ENCODE assay signal across 8 mouse cellular contexts in the genomic region with DNA sequence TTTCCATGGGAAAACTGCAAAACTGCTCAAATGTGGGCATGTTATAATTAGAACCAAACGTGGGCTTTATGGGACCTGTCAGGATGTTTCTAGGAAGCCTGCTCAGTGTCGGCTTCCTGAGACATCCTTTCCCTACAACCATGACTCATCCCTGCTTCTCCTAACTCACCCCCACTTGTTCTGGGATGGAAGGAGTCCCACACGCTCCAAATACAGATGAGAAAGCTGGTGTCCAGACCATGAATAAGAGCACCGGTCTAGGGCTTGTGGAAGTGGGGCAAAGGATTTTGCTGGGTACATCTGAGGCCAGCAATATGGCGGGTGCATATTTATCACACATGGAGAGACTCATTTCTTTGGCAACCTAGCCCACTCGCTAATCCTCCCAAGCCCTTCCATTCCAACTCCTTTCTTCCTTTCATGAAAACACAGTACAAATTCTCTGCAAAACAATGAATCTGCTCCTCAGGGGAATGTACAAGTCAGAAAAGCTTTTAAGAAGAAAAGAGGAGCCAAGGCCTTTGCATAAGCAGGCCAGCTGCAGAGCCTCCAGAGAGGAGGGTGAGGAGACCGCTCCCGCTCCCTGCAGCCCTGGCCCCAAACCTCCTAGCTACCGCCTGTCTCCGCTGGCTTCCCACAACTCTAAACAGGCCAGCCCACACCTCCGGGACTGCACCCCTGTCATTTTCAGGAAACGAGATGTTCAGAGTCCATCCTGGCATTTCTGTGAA.
DNase-seq lines count a peak whose midpoint lies in the region; ATAC-seq and TF ChIP-seq lines count a peak whose summit lies in the region.

No protein-coding gene starts in this region.

- no peaks in the 10 kb centered on the region for H3K9me3 ChIP-seq in stomach, postnatal 0 days (ENCODE audit: control insufficient read depth, low read length)
- H3K9me3 ChIP-seq in hindbrain, postnatal 0 days (ENCODE audit: low read length), result no peaks in the 10 kb centered on the region

- H3K4me2 ChIP-seq in stomach, postnatal 0 days (replicated peaks; ENCODE audit: low read depth), result no peak overlapping the region
- H3K4me2 ChIP-seq in hindbrain, postnatal 0 days (ENCODE audit: low read depth, low read length), result no peak overlapping the region

- H3K79me2 ChIP-seq in heart, adult 2 months (replicated peaks; ENCODE audit: control insufficient read depth, insufficient read depth, low read length), result no peaks in the 10 kb centered on the region

- TF ChIP-seq POLR2A in lung, adult 2 months (IDR thresholded peaks at IDR 0.05; ENCODE audit: borderline replicate concordance, extremely low read depth, low read depth, low read length), result no peak
- no peak for TF ChIP-seq POLR2A in heart, adult 2 months (IDR thresholded peaks at IDR 0.05; ENCODE audit: insufficient read depth, low read depth, low read length)

- H3K9ac ChIP-seq in heart, adult 2 months (ENCODE audit: low read depth, low read length), result no peak overlapping the region
- no peak overlapping the region for H3K9ac ChIP-seq in stomach, postnatal 0 days (ENCODE audit: low read length)
- H3K9ac ChIP-seq in hindbrain, postnatal 0 days (replicated peaks; ENCODE audit: low read length), result no peak overlapping the region

- peak; percentile 27 to 35 for DNase-seq in lung, adult 18-20 months
- no peak for DNase-seq in lung, adult 2 months
- DNase-seq in embryo, embryonic 10 days (ENCODE audit: low spot score), result peak; percentile 17
- DNase-seq in heart, adult 2 months, result peak; percentile 70 to 79
- peak; percentile 67 to 78 for DNase-seq in kidney, postnatal 36 days
- peak; percentile 29 for DNase-seq in lung, postnatal 10 days
- DNase-seq in stomach, postnatal 0 days (ENCODE audit: low spot score), result peak; percentile 23
- no peak for DNase-seq in hindbrain, postnatal 0 days (ENCODE audit: low spot score)

- no peak overlapping the region for H3K4me3 ChIP-seq in lung, adult 2 months (replicated peaks; ENCODE audit: extremely low read depth, low read depth, low read length)
- no peak overlapping the region for H3K4me3 ChIP-seq in heart, adult 2 months
- no peak overlapping the region for H3K4me3 ChIP-seq in stomach, postnatal 0 days (ENCODE audit: low read depth, low read length)
- no peak overlapping the region for H3K4me3 ChIP-seq in hindbrain, postnatal 0 days (ENCODE audit: low read length)

- H3K36me3 ChIP-seq in heart, adult 2 months (ENCODE audit: control insufficient read depth, insufficient read depth, low read length), result peaks cover 8% of the 10 kb centered on the region
- no peaks in the 10 kb centered on the region for H3K36me3 ChIP-seq in stomach, postnatal 0 days (ENCODE audit: control insufficient read depth, insufficient read depth, low read length)
- H3K36me3 ChIP-seq in hindbrain, postnatal 0 days (ENCODE audit: insufficient read depth, low read length), result no peaks in the 10 kb centered on the region

- H3K27ac ChIP-seq in heart, adult 2 months, result peak overlapping the region; percentile 72
- H3K27ac ChIP-seq in stomach, postnatal 0 days (replicated peaks), result peak overlapping the region; percentile 83
- no peak overlapping the region for H3K27ac ChIP-seq in hindbrain, postnatal 0 days

- no peaks in the 10 kb centered on the region for H3K27me3 ChIP-seq in heart, adult 2 months (ENCODE audit: control insufficient read depth, insufficient read depth, low read length)
- H3K27me3 ChIP-seq in stomach, postnatal 0 days (ENCODE audit: control insufficient read depth, insufficient read depth, low read length), result no peaks in the 10 kb centered on the region
- no peaks in the 10 kb centered on the region for H3K27me3 ChIP-seq in hindbrain, postnatal 0 days (ENCODE audit: insufficient read depth, low read length)

- TF ChIP-seq EP300 in heart, adult 2 months (IDR thresholded peaks at IDR 0.05; ENCODE audit: insufficient read depth, low read depth, low read length), result no peak
- TF ChIP-seq EP300 in stomach, postnatal 0 days (optimal IDR thresholded peaks at IDR 0.05), result no peak

- intact Hi-C loops in heart, adult 2 months (cut with DNase I), result loop anchor here (2.0 to 5.0 kb wide), 3 partner anchors 103 to 163 kb away; partner anchors contain the start of gene Spred1

- ATAC-seq in stomach, postnatal 0 days (ENCODE audit: low FRiP score, low TSS enrichment), result peak; percentile 83; the same call in 1 of the 2 replicates
- ATAC-seq in hindbrain, postnatal 0 days, result no peak; the same call in 1 of the 2 replicates

- 56% methylated on average over 12 of the region's 12 CpGs for WGBS in lung, adult 2 months
- 32% methylated on average over 12 of the region's 12 CpGs for WGBS in heart, adult 2 months
- WGBS in stomach, postnatal 0 days, result 35% methylated on average over 12 of the region's 12 CpGs
- WGBS in hindbrain, postnatal 0 days, result 43% methylated on average over 12 of the region's 12 CpGs

- H3K4me1 ChIP-seq in lung, adult 2 months (ENCODE audit: control insufficient read depth, insufficient read depth, low read length), result peaks cover 10% of the 10 kb centered on the region
- H3K4me1 ChIP-seq in heart, adult 2 months (ENCODE audit: control insufficient read depth, insufficient read depth, low read length), result peaks cover 11% of the 10 kb centered on the region
- no peaks in the 10 kb centered on the region for H3K4me1 ChIP-seq in stomach, postnatal 0 days (replicated peaks; ENCODE audit: control insufficient read depth, insufficient read depth)
- H3K4me1 ChIP-seq in hindbrain, postnatal 0 days (ENCODE audit: insufficient read depth, low read length), result no peaks in the 10 kb centered on the region

- TF ChIP-seq CTCF in lung, adult 2 months (IDR thresholded peaks at IDR 0.05; ENCODE audit: insufficient read depth, low read length), result no peak
- TF ChIP-seq CTCF in heart, adult 2 months (IDR thresholded peaks at IDR 0.05), result no peak
- no peak for TF ChIP-seq CTCF in stomach, postnatal 0 days (IDR thresholded peaks at IDR 0.05; ENCODE audit: low read depth)
- no peak for TF ChIP-seq CTCF in hindbrain, postnatal 0 days (IDR thresholded peaks at IDR 0.05; ENCODE audit: low read depth)

Comparison
In these comparisons a context has a peak if more than half of its experiments do, and no peak if none do; other contexts are left out.
1. DNase-seq: peak in lung, adult 18-20 months (2 of 2), embryo, embryonic 10 days (single experiment), heart, adult 2 months (2 of 2), kidney, postnatal 36 days (2 of 2), lung, postnatal 10 days (single experiment) and stomach, postnatal 0 days (single experiment); none in lung, adult 2 months (single experiment) and hindbrain, postnatal 0 days (single experiment).